Mouse (Mus musculus) forebrain, embryonic 15.5 days (tissue): Measurements from ENCODE around the gene Cfap70. TPM values are rescaled to one million over a fixed set of nuclear protein-coding genes. Genes with fewer than 3 reads are reported as not detected.

Experiments used
- ATAC-seq: fragments of 200-750 bp; cut with Nextera tagmentation; replicated peaks from 2 replicates; pipeline ENCODE4 v1.8.0; 2017; ENCODE audit warnings: mild to moderate bottlenecking, moderate TSS enrichment, moderate library complexity
- H3K27ac ChIP-seq: fragments of 300-500 bp; sonication (generic); replicated peaks from 2 replicates; pipeline ENCODE4 v1.5.1; 2015; ENCODE audit warnings: mild to moderate bottlenecking, inconsistent platforms
- H3K27me3 ChIP-seq: fragments of 300-500 bp; sonication (generic); 2 replicates; pipeline ENCODE4 v1.6.1; 2015; ENCODE audit warnings: inconsistent platforms
- H3K36me3 ChIP-seq: fragments of 300-500 bp; sonication (generic); 2 replicates; pipeline ENCODE4 v1.6.1; 2015; ENCODE audit warnings: mild to moderate bottlenecking, inconsistent platforms
- H3K4me1 ChIP-seq: fragments of 300-500 bp; sonication (generic); 2 replicates; pipeline ENCODE4 v1.6.1; 2015; ENCODE audit warnings: inconsistent platforms
- H3K4me2 ChIP-seq: fragments of 300-500 bp; sonication (generic); replicated peaks from 2 replicates; pipeline ENCODE4 v1.6.1; 2015; ENCODE audit warnings: mild to moderate bottlenecking, inconsistent platforms
- H3K4me3 ChIP-seq: fragments of 300-500 bp; sonication (generic); 2 replicates; pipeline ENCODE4 v1.5.1; 2015; ENCODE audit warnings: mild to moderate bottlenecking, inconsistent platforms
- H3K9ac ChIP-seq: fragments of 300-500 bp; sonication (generic); replicated peaks from 2 replicates; pipeline ENCODE4 v1.6.1; 2015; ENCODE audit warnings: mild to moderate bottlenecking, inconsistent platforms
- H3K9me3 ChIP-seq: fragments of 300-500 bp; sonication (generic); 2 replicates; pipeline ENCODE4 v1.6.1; 2016; ENCODE audit warnings: inconsistent platforms
- WGBS: fragments of 180-500 bp; shearing (Covaris S2); methylation state at CpG from one replicate; pipeline ENCODE4 v1.1.7; 2015; ENCODE audit warnings: mixed read lengths; 5-methylcytosine and 5-hydroxymethylcytosine counted together
- polyA plus RNA-seq: library from polyadenylated mRNA; unstranded; fragments of >200 nt; fragmentation: Nextera tagmentation; extraction: Ambion mirVana; gene quantifications from 2 replicates; pipeline ENCODE4 v1.2.1, GENCODE M21; 2015

Cfap70 gene
- polyA plus RNA-seq, 1 experiment from 2014 or later = 3.0 TPM

- Histone ChIP-seq H3K36me3 (no peaks in the 10 kb centered on the region), H3K9me3 (no peaks in the 10 kb centered on the region), H3K27me3 (no peaks in the 10 kb centered on the region), H3K4me1 (no peaks in the 10 kb centered on the region), H3K9ac (no peak overlapping the region), H3K4me3 (no peak overlapping the region), H3K4me2 (no peak overlapping the region), H3K27ac (no peak overlapping the region)
- no peak for ATAC-seq
- WGBS = 57% methylated on average over 1 of the region's 1 CpGs
Observed at GRCm38 (mm10) chr14:20400071-20400470, 52.0 kb downstream of the Cfap70 start.

- WGBS = 37% methylated on average over 4 of the region's 4 CpGs
- no peak overlapping the region for H3K4me3 ChIP-seq
- no peak for ATAC-seq
Observed at GRCm38 (mm10) chr14:20398864-20399263, 53.2 kb downstream of the Cfap70 start.

GRCm38 (mm10) chr14:20397220-20397619 is 54.8 kb downstream of the Cfap70 start:
- no peak for ATAC-seq

More at GRCm38 (mm10) chr14:20398864-20399263, 53.2 kb downstream of the Cfap70 start:
- Histone ChIP-seq H3K36me3 (no peaks in the 10 kb centered on the region), H3K9me3 (no peaks in the 10 kb centered on the region), H3K4me1 (peaks cover 6% of the 10 kb centered on the region; the same call in 1 of the 2 replicates), H3K27me3 (no peaks in the 10 kb centered on the region), H3K27ac (no peak overlapping the region), H3K4me2 (no peak overlapping the region), H3K9ac (no peak overlapping the region)

GRCm38 (mm10) chr14:20393205-20393913 is 58.7 kb downstream of the Cfap70 start, which contains the start of gene Mrps16:
TSS of gene Mrps16 (minus strand) at chr14:20393634.
- Histone ChIP-seq H3K9me3 (no peaks in the 10 kb centered on the region), H3K4me2 (peak within 1 kb of the TSS; percentile 60), H3K27ac (peak within 1 kb of the TSS; percentile 82), H3K9ac (peak within 1 kb of the TSS; percentile 92), H3K4me1 (peaks cover 16% of the 10 kb centered on the region), H3K4me3 (peak within 1 kb of the TSS; percentile 67), H3K27me3 (no peaks in the 10 kb centered on the region), H3K36me3 (no peaks in the 10 kb centered on the region; the same call in 1 of the 2 replicates)
- ATAC-seq = peak; percentile 95
- under 1% methylated on average over 67 of the region's 68 CpGs for WGBS

More at GRCm38 (mm10) chr14:20397220-20397619, 54.8 kb downstream of the Cfap70 start:
- 77% methylated on average over 9 of the region's 9 CpGs for whole genome bisulfite sequencing
- H3K4me2 ChIP-seq = no peak overlapping the region
- H3K36me3 ChIP-seq = no peaks in the 10 kb centered on the region
- H3K27me3 ChIP-seq = no peaks in the 10 kb centered on the region
- no peak overlapping the region for H3K4me3 ChIP-seq
- peaks cover 12% of the 10 kb centered on the region for H3K4me1 ChIP-seq
- no peak overlapping the region for H3K27ac ChIP-seq
- no peak overlapping the region for H3K9ac ChIP-seq
- H3K9me3 ChIP-seq = no peaks in the 10 kb centered on the region

GRCm38 (mm10) chr14:20392326-20392725 is 59.7 kb downstream of the Cfap70 start:
- Histone ChIP-seq H3K36me3 (no peaks in the 10 kb centered on the region; the same call in 1 of the 2 replicates), H3K27me3 (no peaks in the 10 kb centered on the region), H3K9me3 (no peaks in the 10 kb centered on the region), H3K9ac (no peak overlapping the region), H3K4me1 (peaks cover 25% of the 10 kb centered on the region), H3K27ac (no peak overlapping the region), H3K4me2 (no peak overlapping the region), H3K4me3 (no peak overlapping the region)
- WGBS = 87% methylated on average over 4 of the region's 4 CpGs
- no peak for ATAC-seq

- H3K4me1 ChIP-seq = peaks cover 43% of the 10 kb centered on the region
- H3K9me3 ChIP-seq = no peaks in the 10 kb centered on the region
- H3K27ac ChIP-seq = no peak overlapping the region
- no peak for ATAC-seq
- peak overlapping the region; percentile 65 for H3K9ac ChIP-seq
- no peaks in the 10 kb centered on the region for H3K27me3 ChIP-seq
- peaks cover 2% of the 10 kb centered on the region for H3K36me3 ChIP-seq
- WGBS = 91% methylated on average over 8 of the region's 8 CpGs
- peak overlapping the region; percentile 67 for H3K4me2 ChIP-seq
- H3K4me3 ChIP-seq = peak overlapping the region; percentile 86
Observed at GRCm38 (mm10) chr14:20389446-20390079, 62.5 kb downstream of the Cfap70 start.

GRCm38 (mm10) chr14:20388441-20389129 is 63.4 kb downstream of the Cfap70 start, which contains the start of gene Dnajc9:
TSS of gene Dnajc9 (minus strand) at chr14:20388910.
- H3K27me3 ChIP-seq = no peaks in the 10 kb centered on the region
- peak; percentile 73 for ATAC-seq
- H3K9me3 ChIP-seq = no peaks in the 10 kb centered on the region
- H3K4me1 ChIP-seq = peaks cover 36% of the 10 kb centered on the region
- peak within 1 kb of the TSS; percentile 85 for H3K27ac ChIP-seq
- H3K9ac ChIP-seq = peak within 1 kb of the TSS; percentile 76
- H3K4me2 ChIP-seq = peak within 1 kb of the TSS; percentile 67
- peak within 1 kb of the TSS; percentile 86 for H3K4me3 ChIP-seq
- H3K36me3 ChIP-seq = peaks cover 5% of the 10 kb centered on the region
- under 1% methylated on average over 59 of the region's 59 CpGs for WGBS

GRCm38 (mm10) chr14:20379753-20380430 is 72.1 kb downstream of the Cfap70 start:
- 87% methylated on average over 9 of the region's 9 CpGs for WGBS
- H3K9me3 ChIP-seq = no peaks in the 10 kb centered on the region
- H3K4me3 ChIP-seq = no peak overlapping the region
- no peaks in the 10 kb centered on the region for H3K27me3 ChIP-seq
- H3K4me2 ChIP-seq = no peak overlapping the region
- H3K36me3 ChIP-seq = peaks cover 62% of the 10 kb centered on the region
- no peak for ATAC-seq
- H3K4me1 ChIP-seq = no peaks in the 10 kb centered on the region
- no peak overlapping the region for H3K9ac ChIP-seq
- H3K27ac ChIP-seq = no peak overlapping the region

GRCm38 (mm10) chr14:20379087-20379640 is 72.9 kb downstream of the Cfap70 start:
- H3K9ac ChIP-seq = no peak overlapping the region
- no peaks in the 10 kb centered on the region for H3K27me3 ChIP-seq
- 93% methylated on average over 5 of the region's 5 CpGs for WGBS
- H3K36me3 ChIP-seq = peaks cover 65% of the 10 kb centered on the region
- H3K4me1 ChIP-seq = no peaks in the 10 kb centered on the region
- no peak for ATAC-seq
- no peak overlapping the region for H3K4me2 ChIP-seq
- no peak overlapping the region for H3K27ac ChIP-seq
- H3K9me3 ChIP-seq = no peaks in the 10 kb centered on the region
- H3K4me3 ChIP-seq = no peak overlapping the region

- Histone ChIP-seq H3K4me1 (no peaks in the 10 kb centered on the region), H3K4me3 (no peak overlapping the region), H3K27ac (no peak overlapping the region), H3K36me3 (peaks cover 65% of the 10 kb centered on the region), H3K4me2 (no peak overlapping the region), H3K9me3 (no peaks in the 10 kb centered on the region), H3K27me3 (no peaks in the 10 kb centered on the region), H3K9ac (no peak overlapping the region)
- no peak for ATAC-seq
- WGBS = 39% methylated on average over 13 of the region's 13 CpGs
Observed at GRCm38 (mm10) chr14:20378313-20379061, 73.5 kb downstream of the Cfap70 start.

GRCm38 (mm10) chr14:20377112-20377521 is 74.9 kb downstream of the Cfap70 start:
- Histone ChIP-seq H3K9me3 (no peaks in the 10 kb centered on the region), H3K4me3 (no peak overlapping the region), H3K27me3 (no peaks in the 10 kb centered on the region), H3K4me2 (no peak overlapping the region), H3K36me3 (peaks cover 67% of the 10 kb centered on the region), H3K4me1 (no peaks in the 10 kb centered on the region), H3K27ac (no peak overlapping the region), H3K9ac (no peak overlapping the region)
- ATAC-seq = no peak
- WGBS = 73% methylated on average over 4 of the region's 4 CpGs
